Mouse (Mus musculus) C2C12 (cell line): ENCODE measurements around the gene Itpr1.

Experiments used
- CEBPB ChIP-seq: IDR thresholded peaks from one replicate; pipeline ENCODE4 v1.6.1; 2011; ENCODE audit warnings: low read depth, mild to moderate bottlenecking, control low read depth, moderate library complexity
- CTCF ChIP-seq: IDR thresholded peaks from one replicate; pipeline ENCODE4 v1.5.1; 2011; ENCODE audit not compliant: control insufficient read depth, insufficient read depth, insufficient read length
- MAX ChIP-seq: IDR thresholded peaks from one replicate; pipeline ENCODE4 v1.6.1; 2011; ENCODE audit warnings: mild to moderate bottlenecking, control low read depth
- MYOD1 ChIP-seq: IDR thresholded peaks from one replicate; pipeline ENCODE4 v1.6.1; 2011; ENCODE audit warnings: low read depth; ENCODE audit not compliant: control insufficient read depth, insufficient read length
- MYOG ChIP-seq: IDR thresholded peaks from one replicate; pipeline ENCODE4 v1.6.1; 2011; ENCODE audit not compliant: control insufficient read depth, insufficient read length; ENCODE audit errors: extremely low read depth
- USF1 ChIP-seq: IDR thresholded peaks from one replicate; pipeline ENCODE4 v1.6.1; 2011; ENCODE audit warnings: low read depth, mild to moderate bottlenecking, control low read depth, moderate library complexity

GRCm38 (mm10) chr6:108342989-108343388 is 130.1 kb downstream of the Itpr1 start:
- TF ChIP-seq CTCF (no peak), USF1 (no peak), MAX (no peak), MYOD1 (no peak), CEBPB (no peak), MYOG (no peak)
